7 mouse cellular contexts compared by ENCODE assay signal in genomic region chr10:5227395-5228076, GRCm38 (mm10).
A peak's percentile ranks its signal among the peaks of the same experiment; 100 is the strongest.
DNase-seq lines count a peak whose midpoint lies in the region.

No protein-coding gene starts in this region.

- intact Hi-C loops in left cerebral cortex, postnatal 36 days (cut with DNase I): no loop called here

- peak; percentile 34 for DNase-seq in left cerebral cortex, adult 11 months (ENCODE audit: low spot score)
- no peak for DNase-seq in left cerebral cortex, postnatal 36 days (ENCODE audit: low spot score in 2 of 2)
- peak; percentile 52 for DNase-seq in R1 (ENCODE audit: low read depth, low spot score)
- peak; percentile 50 to 70 for DNase-seq in cerebellum, postnatal 14 days
- peak; percentile 2 for DNase-seq in lung, postnatal 25 days (ENCODE audit: low spot score)
- no peak for DNase-seq in ovary, postnatal 14 days (ENCODE audit: low spot score)
- no peak for DNase-seq in spleen, postnatal 36 days (ENCODE audit: low spot score in 2 of 2)

Comparison
In these comparisons a context has a peak if more than half of its experiments do, and no peak if none do; other contexts are left out.
1. DNase-seq: peak in left cerebral cortex, adult 11 months (single experiment), R1 (single experiment), cerebellum, postnatal 14 days (2 of 2) and lung, postnatal 25 days (single experiment); none in left cerebral cortex, postnatal 36 days (0 of 2), ovary, postnatal 14 days (single experiment) and spleen, postnatal 36 days (0 of 2).